Mouse (Mus musculus) lung, postnatal 0 days (tissue): ENCODE results near the gene Kbtbd2.

Source experiments
- CTCF ChIP-seq: IDR thresholded peaks from 2 replicates; pipeline ENCODE4 v1.5.1; 2016; ENCODE audit warnings: antibody characterized with exemption, mild to moderate bottlenecking
- EP300 ChIP-seq: IDR thresholded peaks from 2 replicates; pipeline ENCODE4 v1.6.1; 2016; ENCODE audit warnings: antibody characterized with exemption, mild to moderate bottlenecking, control low read depth

DNA sequence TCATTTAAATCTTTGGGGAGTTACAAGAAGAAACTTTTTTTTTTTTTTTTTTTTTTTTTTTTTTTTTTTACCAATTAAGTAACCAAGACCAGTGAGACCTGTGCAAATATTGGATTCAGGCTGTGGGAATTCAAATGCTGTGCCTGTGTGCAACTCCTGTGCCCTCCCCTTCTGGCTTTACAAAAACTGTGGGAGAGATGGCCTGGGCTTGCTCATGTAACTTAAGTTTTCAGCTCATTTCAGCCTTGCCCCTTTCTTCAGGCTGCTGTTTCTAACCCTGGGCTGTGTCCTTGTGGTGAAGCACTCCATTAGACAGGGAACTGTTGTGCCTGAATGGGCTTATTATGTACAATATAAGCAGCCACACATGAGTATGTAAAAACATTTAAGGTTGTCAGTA is 35.2 kb upstream of the Kbtbd2 start:
- no peak for TF ChIP-seq CTCF
- no peak for TF ChIP-seq EP300
